ENCODE assay signal across 9 mouse cellular contexts in the genomic region with DNA sequence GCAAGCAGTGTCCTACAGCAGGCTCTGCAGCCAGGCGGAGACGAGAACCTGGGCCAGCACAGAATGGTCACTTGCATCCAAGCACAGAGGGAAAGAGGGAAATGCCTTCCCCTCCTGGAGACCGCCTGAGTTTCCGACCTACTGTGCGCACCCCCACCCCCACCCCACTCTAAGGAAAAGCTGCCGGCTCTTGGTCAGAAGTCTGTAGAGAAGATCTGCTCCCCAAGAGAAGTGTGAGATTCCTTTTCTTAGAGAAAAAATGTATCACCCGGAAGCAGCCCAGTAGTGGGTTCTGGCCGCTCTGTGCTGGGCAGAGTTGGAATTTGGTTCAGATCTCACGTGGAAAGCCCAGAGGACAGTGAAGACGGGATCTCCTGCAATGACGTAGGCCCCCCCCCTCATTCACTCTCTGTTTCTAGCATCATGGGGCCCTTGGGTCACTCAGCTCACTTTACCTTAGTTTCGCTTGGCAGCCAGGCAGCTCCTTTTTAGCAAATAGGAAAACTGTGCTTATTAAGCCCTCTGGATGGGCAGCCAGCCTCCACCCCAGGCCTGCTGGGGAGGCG.
DNase-seq lines count a peak whose midpoint lies in the region; ATAC-seq and TF ChIP-seq lines count a peak whose summit lies in the region.
"Had no signal": no experiment of that assay in that cellular context is flagged by ENCODE, and none has a peak within 500 bp of the region (broad histone marks: within the 10 kb centered on the region; RNA-seq: fewer than 3 reads in every experiment).

No protein-coding gene starts in this region.

- peak overlapping the region; percentile 51 for H3K27ac ChIP-seq in heart, adult 2 months
- H3K27ac ChIP-seq in forebrain, embryonic 13.5 days: peak overlapping the region; percentile 98
- peak overlapping the region; percentile 84 for H3K27ac ChIP-seq in liver, embryonic 13.5 days

- no peaks in the 10 kb centered on the region for H3K9me3 ChIP-seq in forebrain, embryonic 13.5 days (replicated peaks)
- no peaks in the 10 kb centered on the region for H3K9me3 ChIP-seq in liver, embryonic 13.5 days (replicated peaks)

- H3K36me3 ChIP-seq in heart, adult 2 months (ENCODE audit: control insufficient read depth, insufficient read depth, low read length): no peaks in the 10 kb centered on the region
- peaks cover 16% of the 10 kb centered on the region; the same call in 1 of the 2 replicates for H3K36me3 ChIP-seq in forebrain, embryonic 13.5 days (ENCODE audit: poor library complexity, severe bottlenecking)
- no peaks in the 10 kb centered on the region for H3K36me3 ChIP-seq in liver, embryonic 13.5 days

- no peak for ATAC-seq in forebrain, embryonic 13.5 days
- no peak for ATAC-seq in liver, embryonic 13.5 days (ENCODE audit: low read depth)

- WGBS in heart, adult 2 months: 53% methylated on average over 13 of the region's 13 CpGs
- WGBS in forebrain, embryonic 13.5 days: 9% methylated on average over 13 of the region's 13 CpGs
- 5% methylated on average over 13 of the region's 13 CpGs for WGBS in liver, embryonic 13.5 days (ENCODE audit: insufficient replicate concordance)

- no peak overlapping the region for H3K9ac ChIP-seq in heart, adult 2 months (ENCODE audit: low read depth, low read length)
- H3K9ac ChIP-seq in forebrain, embryonic 13.5 days: peak overlapping the region; percentile 93
- H3K9ac ChIP-seq in liver, embryonic 13.5 days: peak overlapping the region; percentile 70

- 0 out of 2 replicates have a peak, but pooled peaks cover 3% of the 10 kb centered on the region for H3K79me2 ChIP-seq in heart, adult 2 months (replicated peaks; ENCODE audit: control insufficient read depth, insufficient read depth, low read length)

- TF ChIP-seq CTCF in heart, adult 2 months (IDR thresholded peaks at IDR 0.05): no peak

- no peak for TF ChIP-seq POLR2A in heart, adult 2 months (IDR thresholded peaks at IDR 0.05; ENCODE audit: insufficient read depth, low read depth, low read length)

- H3K27me3 ChIP-seq in heart, adult 2 months (ENCODE audit: control insufficient read depth, insufficient read depth, low read length): no peaks in the 10 kb centered on the region
- no peaks in the 10 kb centered on the region for H3K27me3 ChIP-seq in forebrain, embryonic 13.5 days
- no peaks in the 10 kb centered on the region for H3K27me3 ChIP-seq in liver, embryonic 13.5 days

- intact Hi-C loops in heart, adult 2 months (cut with DNase I): no loop called here

- TF ChIP-seq EP300 in heart, adult 2 months (IDR thresholded peaks at IDR 0.05; ENCODE audit: insufficient read depth, low read depth, low read length): no peak

- peaks cover 26% of the 10 kb centered on the region for H3K4me1 ChIP-seq in heart, adult 2 months (ENCODE audit: control insufficient read depth, insufficient read depth, low read length)
- H3K4me1 ChIP-seq in forebrain, embryonic 13.5 days: peaks cover 67% of the 10 kb centered on the region
- H3K4me1 ChIP-seq in liver, embryonic 13.5 days (replicated peaks): peaks cover 93% of the 10 kb centered on the region

- no peak overlapping the region for H3K4me3 ChIP-seq in heart, adult 2 months
- H3K4me3 ChIP-seq in forebrain, embryonic 13.5 days: peak overlapping the region; percentile 67
- peak overlapping the region; percentile 58 for H3K4me3 ChIP-seq in liver, embryonic 13.5 days (replicated peaks)

- peak overlapping the region; percentile 81 for H3K4me2 ChIP-seq in forebrain, embryonic 13.5 days
- peak overlapping the region; percentile 77 for H3K4me2 ChIP-seq in liver, embryonic 13.5 days

- DNase-seq in heart, adult 2 months: no peak
- no peak for DNase-seq in heart, adult 9 months (ENCODE audit: low spot score in 2 of 2)
- peak; percentile 50 for DNase-seq in CD4-positive helper T cell, adult 2 months (ENCODE audit: low read depth, low spot score)
- no peak for DNase-seq in liver, embryonic 13.5 days
- no peak for DNase-seq in yolk sac, embryonic 10.5 days (ENCODE audit: low spot score)
- DNase-seq in adrenal gland, postnatal 36 days: no peak
- no peak for DNase-seq in urinary bladder, postnatal 25 days (ENCODE audit: low spot score)
- DNase-seq: cerebellum, postnatal 36 days had no signal
